Mouse (Mus musculus) liver, embryonic 13.5 days (tissue): ENCODE results near the gene Eef2. TPM values are rescaled to one million over a fixed set of nuclear protein-coding genes. Genes with fewer than 3 reads are reported as not detected.
"Not testable (repeated sequence)": the region's sequence is repeated elsewhere in the genome, so short reads cannot be mapped to it uniquely, and the experiment has no call there.

ENCODE experiments used
- ATAC-seq: fragments of 200-750 bp; cut with Nextera tagmentation; 2 replicates; pipeline ENCODE4 v1.8.0; 2017; ENCODE audit warnings: low read depth, mild to moderate bottlenecking, moderate number of reproducible peaks, moderate library complexity
- DNase-seq: peaks from one replicate; pipeline ENCODE4 v3.0.0; 2022
- H3K27ac ChIP-seq: fragments of 300-500 bp; sonication (generic); 2 replicates; pipeline ENCODE4 v1.5.1; 2015; ENCODE audit warnings: moderate library complexity, mild to moderate bottlenecking, inconsistent platforms
- H3K27me3 ChIP-seq: fragments of 300-500 bp; sonication (generic); 2 replicates; pipeline ENCODE4 v1.6.1; 2015; ENCODE audit warnings: mild to moderate bottlenecking, inconsistent platforms
- H3K36me3 ChIP-seq: fragments of 300-500 bp; sonication (generic); 2 replicates; pipeline ENCODE4 v1.6.1; 2015; ENCODE audit warnings: mild to moderate bottlenecking, inconsistent platforms
- H3K4me1 ChIP-seq: fragments of 300-500 bp; sonication (generic); replicated peaks from 2 replicates; pipeline ENCODE4 v1.6.1; 2015; ENCODE audit warnings: inconsistent platforms
- H3K4me2 ChIP-seq: fragments of 300-500 bp; sonication (generic); 2 replicates; pipeline ENCODE4 v1.6.1; 2015; ENCODE audit warnings: inconsistent platforms, mild to moderate bottlenecking, moderate library complexity
- H3K4me3 ChIP-seq: fragments of 300-500 bp; sonication (generic); replicated peaks from 2 replicates; pipeline ENCODE4 v1.5.1; 2015; ENCODE audit warnings: mild to moderate bottlenecking, inconsistent platforms
- H3K9ac ChIP-seq: fragments of 300-500 bp; sonication (generic); 2 replicates; pipeline ENCODE4 v1.6.1; 2015; ENCODE audit warnings: mild to moderate bottlenecking, inconsistent platforms
- H3K9me3 ChIP-seq: fragments of 300-500 bp; sonication (generic); replicated peaks from 2 replicates; pipeline ENCODE4 v1.6.1; 2016; ENCODE audit warnings: inconsistent platforms
- WGBS: fragments of 180-500 bp; shearing (Covaris S2); methylation state at CpG from one replicate; pipeline ENCODE4 v1.1.7; 2015; ENCODE audit not compliant: insufficient replicate concordance; 5-methylcytosine and 5-hydroxymethylcytosine counted together
- polyA plus RNA-seq: library from polyadenylated mRNA; unstranded; fragments of >200 nt; fragmentation: Nextera tagmentation; extraction: Ambion mirVana; gene quantifications from 2 replicates; pipeline ENCODE4 v1.2.1, GENCODE M21; 2015

The Eef2 gene
- polyA plus RNA-seq, 1 experiment from 2014 or later: 369 TPM

DNA sequence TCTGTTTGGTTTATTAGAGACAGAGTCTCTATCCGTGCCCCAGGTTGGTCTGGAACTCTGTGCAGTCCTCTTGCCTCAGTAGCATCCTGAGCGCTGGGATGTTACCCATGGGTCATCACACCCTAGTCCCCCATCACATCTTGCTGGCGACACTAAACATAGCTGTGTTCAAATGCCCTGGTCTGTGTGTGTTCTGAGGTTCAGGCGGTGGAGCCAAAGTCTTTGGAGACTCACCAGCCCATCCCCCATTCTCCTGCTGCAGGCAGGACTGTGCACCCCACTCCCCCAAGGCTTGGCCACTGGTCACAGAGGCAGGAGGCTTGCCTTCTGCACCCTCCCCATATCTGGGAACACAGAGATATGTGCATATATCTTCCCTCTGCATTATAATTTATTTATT lies 27.7 kb downstream of the Eef2 start:
- H3K4me3 ChIP-seq: no peak overlapping the region
- peaks cover 24% of the 10 kb centered on the region for H3K4me1 ChIP-seq
- no peaks in the 10 kb centered on the region for H3K9me3 ChIP-seq
- peak overlapping the region; percentile 55; the same call in 1 of the 2 replicates for H3K27ac ChIP-seq
- H3K27me3 ChIP-seq: peaks cover 32% of the 10 kb centered on the region
- no peaks in the 10 kb centered on the region for H3K36me3 ChIP-seq
- no peak overlapping the region for H3K9ac ChIP-seq
- DNase-seq (no peak), ATAC-seq (no peak)
- WGBS: 63% methylated on average over 4 of the region's 4 CpGs
- no peak overlapping the region for H3K4me2 ChIP-seq

DNA sequence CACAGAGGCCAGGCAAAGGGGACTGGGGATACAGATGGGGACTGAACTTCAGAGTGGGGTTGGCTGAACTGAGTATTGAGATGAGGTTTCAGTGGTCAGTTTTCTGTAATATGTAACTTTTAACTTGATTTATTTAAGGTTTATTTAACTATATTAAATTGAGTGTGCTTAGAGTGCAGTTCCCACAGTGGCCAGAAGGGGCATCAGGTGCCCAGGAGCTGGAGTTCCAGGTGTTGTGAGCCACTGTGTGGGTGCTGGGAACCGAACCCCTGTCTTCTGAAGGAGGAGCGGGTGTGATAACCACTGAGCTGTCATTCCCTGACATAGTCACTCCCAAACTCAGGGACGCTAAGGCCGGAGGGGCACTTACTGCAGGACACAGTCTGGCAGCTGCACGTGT lies 33.7 kb downstream of the Eef2 start:
- no peak overlapping the region for H3K4me3 ChIP-seq
- no peak overlapping the region for H3K4me2 ChIP-seq
- no peaks in the 10 kb centered on the region for H3K36me3 ChIP-seq
- WGBS: 77% methylated on average over 5 of the region's 5 CpGs
- no peak for ATAC-seq
- 0 out of 2 replicates have a peak, but pooled peaks cover 3% of the 10 kb centered on the region for H3K9me3 ChIP-seq
- no peak overlapping the region for H3K9ac ChIP-seq
- no peak overlapping the region for H3K27ac ChIP-seq
- H3K4me1 ChIP-seq: no peaks in the 10 kb centered on the region
- H3K27me3 ChIP-seq: peaks cover 21% of the 10 kb centered on the region; the same call in 1 of the 2 replicates
- no peak for DNase-seq

DNA sequence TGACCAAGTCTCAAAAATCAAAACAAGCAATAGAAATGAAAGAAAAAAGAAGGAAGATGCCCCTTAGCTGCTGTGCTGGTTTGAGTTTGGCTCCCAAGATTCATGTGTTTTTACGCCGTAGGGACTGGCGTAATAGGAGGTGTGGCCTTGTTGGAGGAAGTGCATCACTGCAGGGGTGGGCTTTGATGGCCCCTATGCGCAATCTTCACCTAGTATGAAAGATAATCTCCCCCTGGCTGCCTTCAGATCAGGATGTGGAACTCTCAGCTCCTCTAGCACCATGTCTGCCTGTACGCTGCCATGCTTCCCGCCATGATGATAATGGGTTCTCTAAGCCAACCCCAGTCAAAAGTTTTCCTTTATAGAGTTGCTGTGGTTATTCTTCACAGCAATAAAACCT lies 39.8 kb downstream of the Eef2 start:
- ATAC-seq (no peak), DNase-seq (no peak)
- Histone ChIP-seq H3K36me3 (no peaks in the 10 kb centered on the region), H3K27ac (no peak overlapping the region), H3K9ac (no peak overlapping the region), H3K4me1 (no peaks in the 10 kb centered on the region), H3K9me3 (no peaks in the 10 kb centered on the region), H3K27me3 (peaks cover 14% of the 10 kb centered on the region), H3K4me2 (no peak overlapping the region), H3K4me3 (no peak overlapping the region)
- 71% methylated on average over 6 of the region's 6 CpGs for WGBS

DNA sequence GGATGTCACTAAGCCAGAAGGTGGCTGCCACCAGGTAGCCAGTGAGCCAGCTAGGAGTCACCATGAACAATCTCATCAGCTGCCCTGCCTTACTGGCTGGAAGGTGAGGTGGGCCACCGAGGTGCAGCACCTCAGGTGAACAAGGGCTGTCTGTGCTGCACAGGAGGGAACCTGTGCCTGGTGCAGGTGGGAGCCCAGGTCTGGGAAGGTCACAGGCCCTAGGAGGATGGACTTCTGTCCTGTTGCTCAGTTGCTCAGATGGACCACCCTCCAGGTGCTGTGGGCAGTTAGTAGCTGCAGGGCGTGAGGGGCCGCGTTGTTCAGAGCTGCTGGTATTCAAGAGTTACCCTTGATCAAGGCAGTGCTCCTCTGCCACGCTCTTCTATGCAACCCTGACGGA lies 40.4 kb downstream of the Eef2 start:
- Histone ChIP-seq H3K27ac (no peak overlapping the region), H3K9me3 (no peaks in the 10 kb centered on the region), H3K4me1 (peaks cover 4% of the 10 kb centered on the region; the same call in 1 of the 2 replicates), H3K4me3 (no peak overlapping the region), H3K36me3 (no peaks in the 10 kb centered on the region), H3K4me2 (no peak overlapping the region), H3K9ac (no peak overlapping the region), H3K27me3 (peaks cover 14% of the 10 kb centered on the region)
- 65% methylated on average over 6 of the region's 6 CpGs for WGBS
- ATAC-seq (no peak), DNase-seq (no peak)

DNA sequence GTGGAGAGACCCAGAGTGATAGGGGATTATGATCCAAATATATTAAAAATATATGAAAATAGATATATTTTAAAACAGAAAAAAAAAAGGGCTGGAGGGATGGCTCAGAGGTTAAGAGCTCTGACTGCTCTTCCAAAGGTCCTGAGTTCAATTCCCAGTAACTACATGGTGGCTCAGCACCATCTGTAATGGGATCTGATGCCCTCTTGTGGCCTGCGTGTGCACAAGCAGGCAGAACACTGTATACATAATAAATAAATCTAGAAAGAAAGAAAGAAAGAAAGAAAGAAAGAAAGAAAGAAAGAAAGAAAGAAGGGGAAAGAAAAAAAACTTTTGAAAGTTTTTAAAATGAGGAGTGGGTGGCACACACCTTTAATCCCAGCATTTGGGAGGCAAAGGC lies 40.8 kb downstream of the Eef2 start:
- not testable (repeated sequence) for H3K9me3 ChIP-seq, H3K9ac ChIP-seq, ATAC-seq, DNase-seq, H3K27ac ChIP-seq, H3K36me3 ChIP-seq, H3K4me2 ChIP-seq, H3K4me1 ChIP-seq, H3K4me3 ChIP-seq
- H3K27me3 ChIP-seq: peaks cover 14% of the 10 kb centered on the region
- 10% methylated on average over 1 of the region's 1 CpGs for WGBS

DNA sequence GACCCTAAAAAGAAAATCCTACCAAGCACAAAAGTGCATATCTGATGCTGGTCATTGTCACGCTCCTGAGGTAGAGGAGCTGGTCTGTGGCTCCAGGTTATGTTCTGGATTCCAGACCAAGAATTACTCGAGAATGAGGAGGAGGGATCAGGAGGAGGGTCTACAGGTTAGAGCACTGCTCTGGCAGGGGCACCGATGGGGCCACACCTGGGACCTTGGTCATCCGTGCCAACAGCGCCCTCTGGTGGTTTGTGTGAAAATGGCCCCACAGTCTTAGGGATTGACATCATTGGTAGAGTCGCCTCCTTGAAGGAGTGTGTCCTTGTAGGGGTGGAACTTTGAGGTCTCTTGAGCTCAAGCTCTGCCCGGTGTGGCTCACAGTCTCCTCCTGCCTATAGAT lies 41.5 kb downstream of the Eef2 start:
- H3K4me1 ChIP-seq: peaks cover 4% of the 10 kb centered on the region; the same call in 1 of the 2 replicates
- no peak overlapping the region for H3K27ac ChIP-seq
- H3K4me3 ChIP-seq: no peak overlapping the region
- H3K4me2 ChIP-seq: no peak overlapping the region
- WGBS: 18% methylated on average over 7 of the region's 7 CpGs
- H3K27me3 ChIP-seq: peaks cover 14% of the 10 kb centered on the region
- H3K36me3 ChIP-seq: no peaks in the 10 kb centered on the region
- H3K9ac ChIP-seq: no peak overlapping the region
- peak; percentile 57; the same call in 1 of the 2 replicates for ATAC-seq
- H3K9me3 ChIP-seq: no peaks in the 10 kb centered on the region
- DNase-seq: peak; percentile 62

DNA sequence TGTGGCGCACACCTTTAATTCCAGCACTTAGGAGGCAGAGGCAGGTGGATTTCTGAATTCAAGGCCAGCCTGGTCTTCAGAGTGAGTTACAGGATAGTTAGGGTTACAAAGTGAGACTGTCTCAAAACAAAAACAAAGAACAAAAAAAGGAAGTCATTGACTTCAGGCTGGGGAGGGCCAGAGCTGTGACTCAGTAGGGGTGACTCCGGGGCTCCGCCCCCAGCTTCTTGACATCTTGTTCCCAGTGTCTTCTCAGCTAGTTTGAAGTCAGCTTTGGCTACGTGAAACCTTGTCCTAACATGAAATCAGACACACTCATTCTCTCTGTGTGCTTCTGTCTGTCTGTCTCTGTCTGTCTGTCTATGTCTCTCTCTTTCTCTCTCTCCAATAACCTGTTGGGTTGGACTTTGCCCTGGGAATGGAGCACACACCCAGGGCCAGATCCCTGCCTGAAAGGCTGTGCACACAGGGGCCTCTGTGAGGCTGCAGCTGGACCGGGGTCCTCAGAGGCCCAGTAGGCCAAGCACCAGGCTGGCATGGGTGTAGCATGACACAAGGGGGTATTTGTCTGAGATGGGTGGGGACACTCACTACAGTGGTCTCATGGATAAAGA lies 45.1 kb downstream of the Eef2 start:
- Histone ChIP-seq H3K4me2 (no peak overlapping the region), H3K9ac (no peak overlapping the region), H3K27me3 (peaks cover 15% of the 10 kb centered on the region), H3K4me1 (peaks cover 4% of the 10 kb centered on the region; the same call in 1 of the 2 replicates), H3K27ac (no peak overlapping the region), H3K9me3 (no peaks in the 10 kb centered on the region), H3K4me3 (no peak overlapping the region), H3K36me3 (no peaks in the 10 kb centered on the region)
- no peak for DNase-seq
- WGBS: 56% methylated on average over 5 of the region's 5 CpGs
- no peak; the same call in 1 of the 2 replicates for ATAC-seq

DNA sequence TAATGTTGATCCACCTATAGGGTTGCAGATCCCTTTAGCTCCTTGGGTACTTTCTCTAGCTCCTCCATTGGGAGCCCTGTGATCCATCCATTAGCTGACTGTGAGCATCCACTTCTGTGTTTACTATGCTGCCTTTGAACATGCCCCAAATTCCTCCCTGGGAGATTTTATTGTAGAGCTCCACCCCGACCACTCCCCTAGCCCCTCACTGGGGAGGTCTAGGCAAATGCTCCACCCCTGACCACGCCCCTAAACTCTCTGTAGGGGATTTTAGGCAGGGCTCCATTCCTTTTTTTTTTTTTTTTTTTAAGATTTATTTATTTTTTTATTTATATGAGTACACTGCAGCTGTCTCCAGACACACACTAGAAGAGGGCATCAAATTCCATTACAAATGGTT lies 47.3 kb downstream of the Eef2 start:
- WGBS: 49% methylated on average over 2 of the region's 2 CpGs

DNA sequence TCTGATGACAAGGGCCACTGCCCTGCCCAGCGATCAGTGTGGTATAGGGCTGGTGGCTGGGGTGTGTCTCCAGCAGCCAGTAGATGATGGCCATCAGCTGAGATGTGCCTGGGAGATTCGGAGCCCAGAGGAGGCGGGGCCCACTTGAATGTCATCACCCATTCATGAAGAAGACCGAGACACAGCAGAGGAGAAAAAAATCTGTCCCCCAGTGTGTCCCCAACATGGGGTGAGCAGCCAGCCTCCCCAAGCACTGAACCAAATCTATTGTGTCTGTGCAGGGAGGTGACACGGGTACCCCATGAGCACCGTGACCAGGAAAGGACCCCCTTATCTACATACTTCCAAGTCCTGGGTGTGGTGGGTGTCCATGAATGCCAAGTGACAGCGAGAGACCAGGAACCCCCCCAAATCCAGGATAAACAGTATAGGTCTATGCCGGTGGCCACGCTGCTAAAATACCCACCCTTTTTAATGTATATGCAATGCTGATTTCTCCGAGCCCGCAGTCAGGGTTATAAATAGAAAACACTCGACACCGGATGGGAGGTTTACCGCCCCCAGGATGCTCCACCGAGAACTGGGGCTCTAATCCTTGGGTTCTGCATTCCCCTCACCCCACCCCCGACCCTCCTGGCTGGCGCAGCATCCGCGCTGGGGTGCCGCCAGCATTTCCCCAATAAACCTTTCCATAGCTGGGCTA lies 53.5 kb downstream of the Eef2 start:
- ATAC-seq: no peak
- H3K36me3 ChIP-seq: no peaks in the 10 kb centered on the region
- H3K27ac ChIP-seq: no peak overlapping the region
- H3K4me1 ChIP-seq: peaks cover 26% of the 10 kb centered on the region
- no peaks in the 10 kb centered on the region for H3K9me3 ChIP-seq
- H3K9ac ChIP-seq: no peak overlapping the region
- no peak overlapping the region for H3K4me3 ChIP-seq
- H3K4me2 ChIP-seq: no peak overlapping the region
- peaks cover 62% of the 10 kb centered on the region for H3K27me3 ChIP-seq
- 7% methylated on average over 20 of the region's 20 CpGs for WGBS
- DNase-seq: no peak

More for the DNA sequence above, 47.3 kb downstream of the Eef2 start:
- H3K27me3 ChIP-seq: peaks cover 23% of the 10 kb centered on the region
- not testable (repeated sequence) for H3K4me3 ChIP-seq, H3K36me3 ChIP-seq, H3K4me2 ChIP-seq, H3K27ac ChIP-seq, H3K9ac ChIP-seq, H3K9me3 ChIP-seq, H3K4me1 ChIP-seq, DNase-seq, ATAC-seq

DNA sequence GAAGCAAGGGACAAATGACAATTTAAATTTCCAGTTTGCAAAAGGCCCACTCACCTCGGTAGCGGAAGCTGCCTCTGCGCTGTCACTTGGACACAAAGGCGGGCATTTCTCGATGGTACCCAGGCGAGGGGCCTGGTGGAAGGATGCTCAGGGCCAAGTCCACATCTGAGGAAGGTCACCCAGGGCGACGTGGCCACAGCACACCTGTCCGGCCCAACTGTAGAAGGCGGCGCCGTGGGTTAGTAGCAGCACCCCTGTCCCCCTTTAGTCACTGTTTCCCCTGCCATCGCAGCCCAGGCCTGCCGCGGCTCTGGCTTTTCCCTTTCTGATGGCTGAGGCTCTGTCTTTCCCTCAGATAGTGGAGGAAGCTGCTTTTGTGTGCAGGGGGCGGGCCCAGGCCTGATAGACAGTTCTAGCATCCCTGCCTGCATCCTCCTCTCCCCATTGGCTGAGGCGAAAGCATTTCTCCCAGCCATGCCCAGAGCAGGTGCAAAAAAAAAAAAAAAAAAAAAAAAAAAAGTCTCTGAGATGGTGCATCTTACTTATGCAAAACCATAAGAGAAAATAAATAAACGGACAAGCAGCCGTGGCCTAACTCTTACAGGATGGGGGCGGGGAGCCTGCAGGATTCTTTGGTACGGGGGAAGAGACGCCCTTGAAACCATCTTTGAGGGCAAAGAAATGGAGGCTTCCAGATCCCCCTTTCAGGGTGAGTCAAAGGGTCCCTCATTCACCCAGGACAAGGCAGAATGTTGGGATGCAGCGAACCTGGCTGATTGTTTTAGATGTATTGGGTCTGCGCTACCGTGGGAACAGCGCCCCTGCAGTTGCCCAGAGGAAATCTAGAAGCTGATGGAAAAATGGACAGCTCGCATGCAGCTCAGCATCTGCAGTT lies 54.3 kb downstream of the Eef2 start, which contains the start of gene Atcay:
Atcay (minus strand) TSS at position 396 of the 895 bp plus-strand sequence.
- 13% methylated on average over 27 of the region's 27 CpGs for WGBS
- DNase-seq (no peak), ATAC-seq (no peak)
- H3K36me3 ChIP-seq: no peaks in the 10 kb centered on the region
- no peak within 1 kb of the TSS for H3K4me2 ChIP-seq
- H3K27ac ChIP-seq: no peak within 1 kb of the TSS
- H3K27me3 ChIP-seq: peaks cover 62% of the 10 kb centered on the region
- peaks cover 26% of the 10 kb centered on the region for H3K4me1 ChIP-seq
- H3K9me3 ChIP-seq: no peaks in the 10 kb centered on the region
- H3K4me3 ChIP-seq: no peak within 1 kb of the TSS
- H3K9ac ChIP-seq: no peak within 1 kb of the TSS

DNA sequence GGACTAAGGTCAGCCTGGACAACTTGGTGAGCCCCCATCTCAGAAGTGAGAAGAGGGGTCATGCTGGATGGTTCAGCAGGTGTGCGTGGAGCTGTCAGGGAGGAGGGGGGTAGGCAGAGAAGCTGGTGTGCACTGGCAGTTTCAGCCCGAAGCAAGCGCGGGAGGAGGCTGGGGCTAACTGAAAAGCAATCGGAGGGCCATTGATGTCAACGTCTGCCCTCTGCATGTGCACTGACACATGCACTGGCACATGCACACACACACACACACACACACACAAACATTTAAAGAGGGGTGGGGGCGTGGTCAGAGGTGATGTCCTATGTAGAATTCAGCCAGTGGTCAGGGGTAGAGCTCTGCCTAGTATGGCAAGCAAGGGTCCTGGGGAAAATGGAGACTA lies 55.0 kb downstream of the Eef2 start:
- H3K27ac ChIP-seq: no peak overlapping the region
- H3K4me1 ChIP-seq: peaks cover 26% of the 10 kb centered on the region
- ATAC-seq (no peak), DNase-seq (no peak)
- no peak overlapping the region for H3K4me3 ChIP-seq
- no peak overlapping the region for H3K4me2 ChIP-seq
- no peaks in the 10 kb centered on the region for H3K9me3 ChIP-seq
- H3K9ac ChIP-seq: no peak overlapping the region
- 52% methylated on average over 7 of the region's 7 CpGs for WGBS
- peaks cover 59% of the 10 kb centered on the region for H3K27me3 ChIP-seq
- H3K36me3 ChIP-seq: no peaks in the 10 kb centered on the region
